In genomic region chr1:127353408-127353807, GRCm38 (mm10) we compare ENCODE assay signal across 16 mouse cellular contexts.
DNase-seq lines count a peak whose midpoint lies in the region; ATAC-seq lines count a peak whose summit lies in the region.
"Had no signal": no experiment of that assay in that cellular context is flagged by ENCODE, and none has a peak within 500 bp of the region (broad histone marks: within the 10 kb centered on the region; RNA-seq: fewer than 3 reads in every experiment).

No protein-coding gene starts in this region.

- H3K4me2 ChIP-seq in heart, embryonic 12.5 days: no peak overlapping the region
- H3K4me2 ChIP-seq: limb, embryonic 13.5 days had no signal

- no peaks in the 10 kb centered on the region for H3K27me3 ChIP-seq in heart, embryonic 12.5 days (replicated peaks)
- H3K27me3 ChIP-seq: limb, embryonic 13.5 days had no signal

- no peaks in the 10 kb centered on the region for H3K36me3 ChIP-seq in heart, embryonic 12.5 days
- H3K36me3 ChIP-seq: limb, embryonic 13.5 days had no signal

- H3K4me1 ChIP-seq in heart, embryonic 12.5 days (replicated peaks): peaks cover 42% of the 10 kb centered on the region

- no peaks in the 10 kb centered on the region for H3K9me3 ChIP-seq in heart, embryonic 12.5 days (replicated peaks)
- H3K9me3 ChIP-seq: limb, embryonic 13.5 days had no signal

- H3K9ac ChIP-seq in heart, embryonic 12.5 days: no peak overlapping the region
- H3K9ac ChIP-seq: limb, embryonic 13.5 days had no signal

- H3K4me3 ChIP-seq in heart, embryonic 12.5 days: no peak overlapping the region
- H3K4me3 ChIP-seq: gastrocnemius, adult 2 months; limb, embryonic 13.5 days had no signal

- WGBS in heart, embryonic 12.5 days: 37% methylated on average over 9 of the region's 9 CpGs

- no peak for ATAC-seq in heart, embryonic 12.5 days (ENCODE audit: insufficient number of reproducible peaks, low FRiP score)
- no peak for ATAC-seq in granulocyte monocyte progenitor cell, adult 5-6 weeks (replicated peaks; ENCODE audit: poor library complexity, severe bottlenecking)
- ATAC-seq: intestine, postnatal 0 days had no signal

- no peak overlapping the region; the same call in none of the 2 replicates for H3K27ac ChIP-seq in heart, embryonic 12.5 days (ENCODE audit: poor library complexity, severe bottlenecking)
- H3K27ac ChIP-seq: gastrocnemius, adult 2 months; limb, embryonic 13.5 days had no signal

- intact Hi-C loops in left cerebral cortex, postnatal 4 days (cut with DNase I): no loop called here
- intact Hi-C loops in left cerebral cortex, postnatal 14 days (cut with DNase I): no loop called here

- DNase-seq in heart, adult 11 months: peak; percentile 93
- peak; percentile 31 for DNase-seq in left cerebral cortex, postnatal 4 days
- DNase-seq in left cerebral cortex, postnatal 14 days (ENCODE audit: low spot score in 2 of 2): no peak
- peak; percentile 20 for DNase-seq in urinary bladder, adult 2 months (ENCODE audit: low spot score)
- DNase-seq in urinary bladder, adult 18-20 months (ENCODE audit: low spot score in 2 of 2): no peak
- no peak for DNase-seq in gastrocnemius, postnatal 4 days (ENCODE audit: low spot score in 2 of 2)
- DNase-seq: adrenal gland, adult 2 months; B cell, adult 2 months; cerebellum, adult 9-10 months; embryo, embryonic 11 days; gastrocnemius, adult 2 months; thymus, postnatal 25 days had no signal

Comparison
In these comparisons a context has a peak if more than half of its experiments do, and no peak if none do; other contexts are left out.
1. DNase-seq: peak in heart, adult 11 months (single experiment), left cerebral cortex, postnatal 4 days (single experiment) and urinary bladder, adult 2 months (single experiment); none in left cerebral cortex, postnatal 14 days (0 of 2), urinary bladder, adult 18-20 months (0 of 2) and gastrocnemius, postnatal 4 days (0 of 2).